Mouse (Mus musculus) CH12.LX (cell line): ENCODE measurements at regions not wholly inside any gene's neighbourhood (a gene's known extent, or its start where the extent isn't known, plus 50 kb on each side); places are given as distances from the start of the nearest gene placed in this dataset.

Experiments
- CTCF ChIP-seq, 2 experiments: IDR thresholded peaks in 1 of 2; conservative IDR thresholded peaks in 1 of 2; 2 replicates each; pipeline ENCODE4 v1.5.1; 2011 to 2012; ENCODE audit warnings: low read depth in 2 of 2, low read length in 2 of 2, improper control_type of control experiment in 1 of 2, inconsistent platforms in 1 of 2, mild to moderate bottlenecking in 1 of 2, moderate library complexity in 1 of 2
- EP300 ChIP-seq: IDR thresholded peaks from 2 replicates; pipeline ENCODE4 v1.6.1; 2011; ENCODE audit warnings: low read length, improper control_type of control experiment
- IRF4 ChIP-seq: IDR thresholded peaks from 2 replicates; pipeline ENCODE4 v1.6.1; 2014; ENCODE audit warnings: low read depth, mild to moderate bottlenecking, inconsistent platforms, low read length, improper control_type of control experiment
- MAFK ChIP-seq: IDR thresholded peaks from 2 replicates; pipeline ENCODE4 v1.6.1; 2011; ENCODE audit warnings: low read length, improper control_type of control experiment; ENCODE audit not compliant: insufficient replicate concordance
- MXI1 ChIP-seq: IDR thresholded peaks from 2 replicates; pipeline ENCODE4 v1.6.1; 2011; ENCODE audit warnings: mild to moderate bottlenecking, low read depth, low read length, improper control_type of control experiment
- NELFE ChIP-seq: IDR thresholded peaks from 2 replicates; pipeline ENCODE4 v1.6.1; 2011; ENCODE audit warnings: low read depth, low read length, improper control_type of control experiment
- RAD21 ChIP-seq: IDR thresholded peaks from 2 replicates; pipeline ENCODE4 v1.6.1; 2011; ENCODE audit warnings: low read depth, mild to moderate bottlenecking, low read length, improper control_type of control experiment, moderate library complexity
- ZMIZ1 ChIP-seq: IDR thresholded peaks from 2 replicates; pipeline ENCODE4 v1.6.1; 2012; ENCODE audit warnings: low read depth, mild to moderate bottlenecking, inconsistent platforms, low read length, improper control_type of control experiment

DNA sequence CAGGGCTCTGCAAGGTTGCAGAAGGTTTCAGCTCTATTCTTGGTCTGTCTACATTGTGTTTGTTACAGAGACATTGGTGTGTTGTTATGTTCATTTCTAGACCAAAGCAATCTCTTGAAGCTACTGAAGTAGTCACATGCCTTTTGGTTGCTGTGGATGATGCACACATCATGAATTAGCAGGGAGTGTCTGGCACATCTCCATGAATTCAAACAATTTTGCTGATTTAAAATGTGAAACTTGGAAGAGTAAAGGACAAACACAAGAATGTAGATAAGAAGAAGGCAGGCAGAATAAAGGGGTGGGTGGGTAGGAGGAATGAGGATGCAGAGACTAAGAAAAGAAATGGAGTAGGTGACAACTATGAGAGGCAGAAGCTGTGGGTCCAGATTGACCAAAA lies 688.3 kb upstream of the Nrsn1 start:
- no peak for TF ChIP-seq CTCF (conservative IDR thresholded peaks at IDR 0.05 in 1 of 2, IDR thresholded peaks at IDR 0.05 in 1 of 2; ENCODE audit: low read depth in 2 of 2, low read length in 2 of 2)
- TF ChIP-seq RAD21 = no peak
- no peak for TF ChIP-seq MXI1
- TF ChIP-seq ZMIZ1 = no peak
- no peak for TF ChIP-seq EP300
- no peak for TF ChIP-seq NELFE
- TF ChIP-seq IRF4 = no peak
- no peak for TF ChIP-seq MAFK
